Mouse (Mus musculus): ENCODE results near the gene Cd8a. TPM values are rescaled to one million over a fixed set of nuclear protein-coding genes. Genes with fewer than 3 reads are reported as not detected.

Gene Cd8a
- polyA plus RNA-seq, 1 experiment from 2014 or later = not detected

- Histone ChIP-seq H3K4me1 (ENCODE audit: control insufficient read depth, insufficient read depth, low read length) (no peaks in the 10 kb centered on the region), H3K27me3 (ENCODE audit: control insufficient read depth, insufficient read depth, low read length) (no peaks in the 10 kb centered on the region), H3K4me2 (ENCODE audit: low read depth, low read length) (no peak overlapping the region), H3K4me3 (ENCODE audit: low read depth, low read length) (no peak overlapping the region), H3K9me3 (replicated peaks; ENCODE audit: control insufficient read depth, low read length) (no peaks in the 10 kb centered on the region), H3K36me3 (replicated peaks; ENCODE audit: control insufficient read depth, insufficient read depth, low read depth, low read length) (no peaks in the 10 kb centered on the region), H3K27ac (replicated peaks; ENCODE audit: low read depth, low read length) (no peak overlapping the region), H3K9ac (replicated peaks; ENCODE audit: low read length) (no peak overlapping the region)
- no peak for ATAC-seq (replicated peaks; ENCODE audit: insufficient number of reproducible peaks, low FRiP score, low TSS enrichment, low read depth)
- 85% methylated on average over 4 of the region's 4 CpGs for WGBS
- peak; percentile 59 for DNase-seq (ENCODE audit: low spot score)
Observed at GRCm38 (mm10) chr6:71398829-71399609, 25.8 kb downstream of the Cd8a start.

- Histone ChIP-seq H3K27ac (replicated peaks; ENCODE audit: low read depth, low read length) (no peak overlapping the region), H3K27me3 (ENCODE audit: control insufficient read depth, insufficient read depth, low read length) (no peaks in the 10 kb centered on the region), H3K4me2 (ENCODE audit: low read depth, low read length) (no peak overlapping the region), H3K9me3 (replicated peaks; ENCODE audit: control insufficient read depth, low read length) (no peaks in the 10 kb centered on the region), H3K4me3 (ENCODE audit: low read depth, low read length) (no peak overlapping the region), H3K4me1 (ENCODE audit: control insufficient read depth, insufficient read depth, low read length) (no peaks in the 10 kb centered on the region), H3K9ac (replicated peaks; ENCODE audit: low read length) (no peak overlapping the region), H3K36me3 (replicated peaks; ENCODE audit: control insufficient read depth, insufficient read depth, low read depth, low read length) (no peaks in the 10 kb centered on the region)
- WGBS = 86% methylated on average over 4 of the region's 4 CpGs
- ATAC-seq (replicated peaks; ENCODE audit: insufficient number of reproducible peaks, low FRiP score, low TSS enrichment, low read depth) (no peak), DNase-seq (ENCODE audit: low spot score) (no peak)
Observed at GRCm38 (mm10) chr6:71414624-71415023, 41.4 kb downstream of the Cd8a start.

- no peaks in the 10 kb centered on the region for H3K27me3 ChIP-seq (ENCODE audit: control insufficient read depth, insufficient read depth, low read length)
- DNase-seq (ENCODE audit: low spot score) = no peak
- no peak overlapping the region for H3K4me2 ChIP-seq (ENCODE audit: low read depth, low read length)
- no peak for ATAC-seq (replicated peaks; ENCODE audit: insufficient number of reproducible peaks, low FRiP score, low TSS enrichment, low read depth)
- no peak overlapping the region for H3K27ac ChIP-seq (replicated peaks; ENCODE audit: low read depth, low read length)
- H3K4me1 ChIP-seq (ENCODE audit: control insufficient read depth, insufficient read depth, low read length) = no peaks in the 10 kb centered on the region
- no peak overlapping the region for H3K9ac ChIP-seq (replicated peaks; ENCODE audit: low read length)
- WGBS = 88% methylated on average over 3 of the region's 3 CpGs
- no peak overlapping the region for H3K4me3 ChIP-seq (ENCODE audit: low read depth, low read length)
- no peaks in the 10 kb centered on the region for H3K9me3 ChIP-seq (replicated peaks; ENCODE audit: control insufficient read depth, low read length)
- no peaks in the 10 kb centered on the region for H3K36me3 ChIP-seq (replicated peaks; ENCODE audit: control insufficient read depth, insufficient read depth, low read depth, low read length)
Observed at GRCm38 (mm10) chr6:71415446-71415845, 42.2 kb downstream of the Cd8a start.

- WGBS = 92% methylated on average over 3 of the region's 3 CpGs
- Histone ChIP-seq H3K4me3 (ENCODE audit: low read depth, low read length) (no peak overlapping the region), H3K27me3 (ENCODE audit: control insufficient read depth, insufficient read depth, low read length) (no peaks in the 10 kb centered on the region), H3K9ac (replicated peaks; ENCODE audit: low read length) (no peak overlapping the region), H3K27ac (replicated peaks; ENCODE audit: low read depth, low read length) (no peak overlapping the region), H3K9me3 (replicated peaks; ENCODE audit: control insufficient read depth, low read length) (no peaks in the 10 kb centered on the region), H3K36me3 (replicated peaks; ENCODE audit: control insufficient read depth, insufficient read depth, low read depth, low read length) (no peaks in the 10 kb centered on the region; the same call in 1 of the 2 replicates), H3K4me1 (ENCODE audit: control insufficient read depth, insufficient read depth, low read length) (no peaks in the 10 kb centered on the region), H3K4me2 (ENCODE audit: low read depth, low read length) (no peak overlapping the region)
- DNase-seq (ENCODE audit: low spot score) (no peak), ATAC-seq (replicated peaks; ENCODE audit: insufficient number of reproducible peaks, low FRiP score, low TSS enrichment, low read depth) (no peak)
Observed at GRCm38 (mm10) chr6:71418874-71419273, 45.6 kb downstream of the Cd8a start.

GRCm38 (mm10) chr6:71420848-71421247 lies 47.6 kb downstream of the Cd8a start:
- no peak overlapping the region for H3K27ac ChIP-seq (replicated peaks; ENCODE audit: low read depth, low read length)
- no peaks in the 10 kb centered on the region; the same call in 1 of the 2 replicates for H3K36me3 ChIP-seq (replicated peaks; ENCODE audit: control insufficient read depth, insufficient read depth, low read depth, low read length)
- DNase-seq (ENCODE audit: low spot score) (no peak), ATAC-seq (replicated peaks; ENCODE audit: insufficient number of reproducible peaks, low FRiP score, low TSS enrichment, low read depth) (no peak)
- no peaks in the 10 kb centered on the region for H3K4me1 ChIP-seq (ENCODE audit: control insufficient read depth, insufficient read depth, low read length)
- no peak overlapping the region for H3K9ac ChIP-seq (replicated peaks; ENCODE audit: low read length)
- H3K4me3 ChIP-seq (ENCODE audit: low read depth, low read length) = no peak overlapping the region
- no peaks in the 10 kb centered on the region for H3K9me3 ChIP-seq (replicated peaks; ENCODE audit: control insufficient read depth, low read length)
- no peak overlapping the region for H3K4me2 ChIP-seq (ENCODE audit: low read depth, low read length)
- H3K27me3 ChIP-seq (ENCODE audit: control insufficient read depth, insufficient read depth, low read length) = no peaks in the 10 kb centered on the region
- 89% methylated on average over 6 of the region's 6 CpGs for WGBS

GRCm38 (mm10) chr6:71422162-71422561 lies 48.9 kb downstream of the Cd8a start:
- Histone ChIP-seq H3K27ac (replicated peaks; ENCODE audit: low read depth, low read length) (no peak overlapping the region), H3K36me3 (replicated peaks; ENCODE audit: control insufficient read depth, insufficient read depth, low read depth, low read length) (no peaks in the 10 kb centered on the region; the same call in none of the 2 replicates), H3K9ac (replicated peaks; ENCODE audit: low read length) (no peak overlapping the region), H3K9me3 (replicated peaks; ENCODE audit: control insufficient read depth, low read length) (no peaks in the 10 kb centered on the region), H3K27me3 (ENCODE audit: control insufficient read depth, insufficient read depth, low read length) (no peaks in the 10 kb centered on the region), H3K4me1 (ENCODE audit: control insufficient read depth, insufficient read depth, low read length) (no peaks in the 10 kb centered on the region), H3K4me3 (ENCODE audit: low read depth, low read length) (no peak overlapping the region), H3K4me2 (ENCODE audit: low read depth, low read length) (no peak overlapping the region)
- DNase-seq (ENCODE audit: low spot score) = no peak
- no peak for ATAC-seq (replicated peaks; ENCODE audit: insufficient number of reproducible peaks, low FRiP score, low TSS enrichment, low read depth)
- 92% methylated on average over 3 of the region's 3 CpGs for WGBS

GRCm38 (mm10) chr6:71423116-71423515 lies 49.9 kb downstream of the Cd8a start:
- Histone ChIP-seq H3K27me3 (ENCODE audit: control insufficient read depth, insufficient read depth, low read length) (no peaks in the 10 kb centered on the region), H3K4me2 (ENCODE audit: low read depth, low read length) (no peak overlapping the region), H3K27ac (replicated peaks; ENCODE audit: low read depth, low read length) (no peak overlapping the region), H3K4me3 (ENCODE audit: low read depth, low read length) (no peak overlapping the region), H3K4me1 (ENCODE audit: control insufficient read depth, insufficient read depth, low read length) (no peaks in the 10 kb centered on the region), H3K9ac (replicated peaks; ENCODE audit: low read length) (no peak overlapping the region), H3K36me3 (replicated peaks; ENCODE audit: control insufficient read depth, insufficient read depth, low read depth, low read length) (no peaks in the 10 kb centered on the region; the same call in none of the 2 replicates), H3K9me3 (replicated peaks; ENCODE audit: control insufficient read depth, low read length) (no peaks in the 10 kb centered on the region)
- DNase-seq (ENCODE audit: low spot score) = peak; percentile 42
- ATAC-seq (replicated peaks; ENCODE audit: insufficient number of reproducible peaks, low FRiP score, low TSS enrichment, low read depth) = no peak
- 94% methylated on average over 3 of the region's 3 CpGs for WGBS

- no peak overlapping the region for H3K4me3 ChIP-seq (ENCODE audit: low read depth, low read length)
- DNase-seq (ENCODE audit: low spot score) (no peak), ATAC-seq (replicated peaks; ENCODE audit: insufficient number of reproducible peaks, low FRiP score, low TSS enrichment, low read depth) (no peak)
- H3K27ac ChIP-seq (replicated peaks; ENCODE audit: low read depth, low read length) = no peak overlapping the region
- no peaks in the 10 kb centered on the region for H3K9me3 ChIP-seq (replicated peaks; ENCODE audit: control insufficient read depth, low read length)
- H3K4me2 ChIP-seq (ENCODE audit: low read depth, low read length) = no peak overlapping the region
- no peak overlapping the region for H3K9ac ChIP-seq (replicated peaks; ENCODE audit: low read length)
- H3K36me3 ChIP-seq (replicated peaks; ENCODE audit: control insufficient read depth, insufficient read depth, low read depth, low read length) = no peaks in the 10 kb centered on the region; the same call in none of the 2 replicates
- 89% methylated on average over 6 of the region's 6 CpGs for WGBS
- no peaks in the 10 kb centered on the region for H3K4me1 ChIP-seq (ENCODE audit: control insufficient read depth, insufficient read depth, low read length)
- H3K27me3 ChIP-seq (ENCODE audit: control insufficient read depth, insufficient read depth, low read length) = no peaks in the 10 kb centered on the region
Observed at GRCm38 (mm10) chr6:71425681-71426080, 52.5 kb downstream of the Cd8a start.

Measured in embryonic facial prominence, embryonic 11.5 days (tissue).